Mouse (Mus musculus) heart, embryonic 10.5 days (tissue): ENCODE data around the gene Myom1. TPM values are rescaled to one million over a fixed set of nuclear protein-coding genes. Genes with fewer than 3 reads are reported as not detected.

ENCODE experiments used
- DNase-seq: peaks from one replicate; pipeline ENCODE4 v3.0.0-alpha.2; 2017; ENCODE audit warnings: low spot score
- H3K27ac ChIP-seq: fragments of 300-500 bp; sonication (generic); 2 replicates; pipeline ENCODE4 v1.5.1; 2016; ENCODE audit warnings: mild to moderate bottlenecking
- H3K27me3 ChIP-seq: fragments of 300-500 bp; sonication (generic); 2 replicates; pipeline ENCODE4 v1.6.1; 2016; ENCODE audit warnings: mild to moderate bottlenecking; ENCODE audit not compliant: poor library complexity, insufficient read depth, severe bottlenecking
- H3K36me3 ChIP-seq: fragments of 300-500 bp; sonication (generic); 2 replicates; pipeline ENCODE4 v1.6.1; 2016; ENCODE audit warnings: mild to moderate bottlenecking, moderate library complexity
- H3K4me1 ChIP-seq: fragments of 300-500 bp; sonication (generic); 2 replicates; pipeline ENCODE4 v1.6.1; 2016; ENCODE audit warnings: mild to moderate bottlenecking
- H3K4me3 ChIP-seq: fragments of 300-500 bp; sonication (generic); 2 replicates; pipeline ENCODE4 v1.5.1; 2016; ENCODE audit warnings: mild to moderate bottlenecking, moderate library complexity
- H3K9me3 ChIP-seq: fragments of 300-500 bp; sonication (generic); 2 replicates; pipeline ENCODE4 v1.6.1; 2016; ENCODE audit warnings: mild to moderate bottlenecking, moderate library complexity
- WGBS: fragments of 180-500 bp; shearing (Covaris S2); methylation state at CpG from one replicate; pipeline ENCODE4 v1.1.7; 2016; 5-methylcytosine and 5-hydroxymethylcytosine counted together
- polyA plus RNA-seq: library from polyadenylated mRNA; unstranded; fragments of >200 nt; fragmentation: Nextera tagmentation; extraction: Ambion mirVana; gene quantifications from 2 replicates; pipeline ENCODE4 v1.2.1, GENCODE M21; 2016

Myom1 gene
- polyA plus RNA-seq, 1 experiment from 2014 or later, result 109 TPM

- WGBS, result 85% methylated on average over 8 of the region's 8 CpGs
- Histone ChIP-seq H3K4me1 (peaks cover 6% of the 10 kb centered on the region; the same call in 1 of the 2 replicates), H3K4me3 (no peak overlapping the region), H3K27me3 (no peaks in the 10 kb centered on the region), H3K36me3 (peaks cover 74% of the 10 kb centered on the region), H3K27ac (no peak overlapping the region), H3K9me3 (no peaks in the 10 kb centered on the region)
- DNase-seq, result no peak
Observed at GRCm38 (mm10) chr17:71087396-71088153, 85.1 kb downstream of the Myom1 start.

- H3K27ac ChIP-seq, result no peak overlapping the region
- H3K27me3 ChIP-seq, result no peaks in the 10 kb centered on the region
- no peak overlapping the region for H3K4me3 ChIP-seq
- no peaks in the 10 kb centered on the region for H3K9me3 ChIP-seq
- 88% methylated on average over 3 of the region's 3 CpGs for WGBS
- DNase-seq, result no peak
- peaks cover 6% of the 10 kb centered on the region; the same call in 1 of the 2 replicates for H3K4me1 ChIP-seq
- peaks cover 76% of the 10 kb centered on the region for H3K36me3 ChIP-seq
Observed at GRCm38 (mm10) chr17:71088154-71088521, 85.7 kb downstream of the Myom1 start.

GRCm38 (mm10) chr17:71088991-71089434 is 86.6 kb downstream of the Myom1 start:
- Histone ChIP-seq H3K4me3 (no peak overlapping the region), H3K4me1 (peaks cover 6% of the 10 kb centered on the region; the same call in 1 of the 2 replicates), H3K36me3 (peaks cover 79% of the 10 kb centered on the region), H3K27ac (no peak overlapping the region), H3K9me3 (no peaks in the 10 kb centered on the region), H3K27me3 (no peaks in the 10 kb centered on the region)
- 81% methylated on average over 9 of the region's 9 CpGs for WGBS
- no peak for DNase-seq

GRCm38 (mm10) chr17:71089781-71090480 is 87.5 kb downstream of the Myom1 start:
- Histone ChIP-seq H3K27ac (no peak overlapping the region), H3K36me3 (peaks cover 77% of the 10 kb centered on the region), H3K4me3 (no peak overlapping the region), H3K9me3 (no peaks in the 10 kb centered on the region), H3K4me1 (peaks cover 6% of the 10 kb centered on the region; the same call in 1 of the 2 replicates), H3K27me3 (no peaks in the 10 kb centered on the region)
- no peak for DNase-seq
- WGBS, result 86% methylated on average over 11 of the region's 11 CpGs

GRCm38 (mm10) chr17:71091024-71091423 is 88.6 kb downstream of the Myom1 start:
- Histone ChIP-seq H3K36me3 (peaks cover 81% of the 10 kb centered on the region), H3K4me3 (no peak overlapping the region), H3K4me1 (peaks cover 6% of the 10 kb centered on the region; the same call in 1 of the 2 replicates), H3K9me3 (no peaks in the 10 kb centered on the region), H3K27ac (no peak overlapping the region), H3K27me3 (no peaks in the 10 kb centered on the region)
- DNase-seq, result no peak
- 66% methylated on average over 4 of the region's 4 CpGs for WGBS

GRCm38 (mm10) chr17:71092341-71092740 is 89.9 kb downstream of the Myom1 start:
- Histone ChIP-seq H3K27me3 (no peaks in the 10 kb centered on the region), H3K4me3 (no peak overlapping the region), H3K27ac (no peak overlapping the region), H3K4me1 (peaks cover 6% of the 10 kb centered on the region; the same call in 1 of the 2 replicates), H3K36me3 (peaks cover 77% of the 10 kb centered on the region), H3K9me3 (no peaks in the 10 kb centered on the region)
- DNase-seq, result no peak
- WGBS, result 90% methylated on average over 4 of the region's 4 CpGs

GRCm38 (mm10) chr17:71093793-71094192 is 91.4 kb downstream of the Myom1 start:
- 86% methylated on average over 5 of the region's 5 CpGs for WGBS

GRCm38 (mm10) chr17:71094438-71094837 is 92.0 kb downstream of the Myom1 start:
- H3K36me3 ChIP-seq, result peaks cover 70% of the 10 kb centered on the region
- no peak overlapping the region for H3K27ac ChIP-seq
- WGBS, result 82% methylated on average over 3 of the region's 3 CpGs
- DNase-seq, result no peak
- no peak overlapping the region for H3K4me3 ChIP-seq
- H3K27me3 ChIP-seq, result no peaks in the 10 kb centered on the region
- H3K9me3 ChIP-seq, result no peaks in the 10 kb centered on the region
- peaks cover 6% of the 10 kb centered on the region; the same call in 1 of the 2 replicates for H3K4me1 ChIP-seq

More at GRCm38 (mm10) chr17:71093793-71094192, 91.4 kb downstream of the Myom1 start:
- Histone ChIP-seq H3K9me3 (no peaks in the 10 kb centered on the region), H3K27ac (no peak overlapping the region), H3K27me3 (no peaks in the 10 kb centered on the region), H3K36me3 (peaks cover 74% of the 10 kb centered on the region), H3K4me1 (peaks cover 6% of the 10 kb centered on the region; the same call in 1 of the 2 replicates), H3K4me3 (no peak overlapping the region)
- DNase-seq, result no peak

GRCm38 (mm10) chr17:71096557-71097208 is 94.2 kb downstream of the Myom1 start:
- H3K27ac ChIP-seq, result no peak overlapping the region
- no peaks in the 10 kb centered on the region for H3K4me1 ChIP-seq
- H3K27me3 ChIP-seq, result no peaks in the 10 kb centered on the region
- H3K9me3 ChIP-seq, result no peaks in the 10 kb centered on the region
- H3K4me3 ChIP-seq, result no peak overlapping the region
- DNase-seq, result no peak
- 89% methylated on average over 8 of the region's 8 CpGs for WGBS
- peaks cover 77% of the 10 kb centered on the region for H3K36me3 ChIP-seq

- 70% methylated on average over 6 of the region's 6 CpGs for WGBS
- Histone ChIP-seq H3K9me3 (no peaks in the 10 kb centered on the region), H3K27ac (no peak overlapping the region), H3K4me1 (peaks cover 3% of the 10 kb centered on the region; the same call in 1 of the 2 replicates), H3K4me3 (no peak overlapping the region), H3K27me3 (no peaks in the 10 kb centered on the region), H3K36me3 (peaks cover 77% of the 10 kb centered on the region)
- DNase-seq, result no peak
Observed at GRCm38 (mm10) chr17:71097209-71097597, 94.8 kb downstream of the Myom1 start.

GRCm38 (mm10) chr17:71098606-71099005 is 96.2 kb downstream of the Myom1 start:
- H3K27me3 ChIP-seq, result no peaks in the 10 kb centered on the region
- no peaks in the 10 kb centered on the region for H3K9me3 ChIP-seq
- H3K4me1 ChIP-seq, result peaks cover 12% of the 10 kb centered on the region
- no peak overlapping the region for H3K27ac ChIP-seq
- no peak overlapping the region for H3K4me3 ChIP-seq
- DNase-seq, result no peak
- H3K36me3 ChIP-seq, result peaks cover 70% of the 10 kb centered on the region
- WGBS, result 88% methylated on average over 3 of the region's 3 CpGs

GRCm38 (mm10) chr17:71102571-71103551 is 100.4 kb downstream of the Myom1 start:
- Histone ChIP-seq H3K9me3 (no peaks in the 10 kb centered on the region), H3K27me3 (no peaks in the 10 kb centered on the region), H3K4me1 (peaks cover 12% of the 10 kb centered on the region), H3K36me3 (peaks cover 75% of the 10 kb centered on the region), H3K27ac (peak overlapping the region; percentile 24), H3K4me3 (no peak overlapping the region)
- peak; percentile 74 for DNase-seq
- 39% methylated on average over 17 of the region's 17 CpGs for WGBS
